Mouse (Mus musculus) adrenal gland, postnatal 14 days (tissue): ENCODE measurements around the gene Rbm14. TPM values are rescaled to one million over a fixed set of nuclear protein-coding genes. Genes with fewer than 3 reads are reported as not detected.

Source experiments
- total RNA-seq: library from RNA; stranded (reverse); gene quantifications from 2 replicates; pipeline ENCODE4 v1.2.3, GENCODE M21; 2021

Gene Rbm14
- total RNA-seq, 1 experiment from 2014 or later, result 45.4 TPM

Other genes with a start within 250 kb of the Rbm14 start
- gene Lrfn4, start 196.0 kb downstream of the Rbm14 start, total RNA-seq, result 6.1 and 7.6 TPM in 2 replicates
- 26.1 and 28.6 TPM in 2 replicates for gene Rce1, start 186.0 kb downstream of the Rbm14 start, total RNA-seq
- not detected in 2 replicates for gene Gm960, start 113.0 kb downstream of the Rbm14 start, total RNA-seq
- 3.3 and 5.9 TPM in 2 replicates for gene Sptbn2, start 100.5 kb downstream of the Rbm14 start, total RNA-seq
- gene Rbm4b, start 55.1 kb downstream of the Rbm14 start, total RNA-seq, result 13.1 and 15.2 TPM in 2 replicates
- gene Rbm4, start 17.7 kb downstream of the Rbm14 start, total RNA-seq, result 57.2 and 60.3 TPM in 2 replicates
- gene Gm21992, start within 50 bp of the Rbm14 start, total RNA-seq, result 23.1 and 30.8 TPM in 2 replicates
- 107 and 116 TPM in 2 replicates for gene Ccs, start 27.7 kb upstream of the Rbm14 start, total RNA-seq
- gene Ccdc87, start 27.7 kb upstream of the Rbm14 start, total RNA-seq, result 0.19 TPM in 2 replicates
- 261 and 277 TPM in 2 replicates for gene Ctsf, start 43.5 kb upstream of the Rbm14 start, total RNA-seq
- 0.67 and 1.4 TPM in 2 replicates for gene Actn3, start 66.3 kb upstream of the Rbm14 start, total RNA-seq
- gene Zdhhc24, start 67.0 kb upstream of the Rbm14 start, total RNA-seq, result 15.1 and 17.2 TPM in 2 replicates
- 10.3 and 11.0 TPM in 2 replicates for gene Bbs1, start 95.0 kb upstream of the Rbm14 start, total RNA-seq
- gene Dpp3, start 116.7 kb upstream of the Rbm14 start, total RNA-seq, result 69.2 and 87.7 TPM in 2 replicates
- 5.3 and 5.6 TPM in 2 replicates for gene Peli3, start 131.5 kb upstream of the Rbm14 start, total RNA-seq
- gene Mrpl11, start 150.5 kb upstream of the Rbm14 start, total RNA-seq, result 68.2 and 70.3 TPM in 2 replicates
- 0.26 TPM in 2 replicates for gene Npas4, start 178.7 kb upstream of the Rbm14 start, total RNA-seq
- gene Slc29a2, start 212.2 kb upstream of the Rbm14 start, total RNA-seq, result 2.3 and 4.4 TPM in 2 replicates
- gene B4gat1, start 227.2 kb upstream of the Rbm14 start, total RNA-seq, result 28.2 and 29.4 TPM in 2 replicates
- 0.56 and 1.5 TPM in 2 replicates for gene AC124502.3, start 227.3 kb upstream of the Rbm14 start, total RNA-seq
- gene Brms1, start 229.7 kb upstream of the Rbm14 start, total RNA-seq, result 23.9 and 26.3 TPM in 2 replicates
- gene Rin1, start 238.8 kb upstream of the Rbm14 start, total RNA-seq, result 3.0 and 3.9 TPM in 2 replicates